Mouse (Mus musculus) hindbrain, embryonic 16.5 days (tissue): Measurements from ENCODE around the gene Smyd4. TPM values are rescaled to one million over a fixed set of nuclear protein-coding genes. Genes with fewer than 3 reads are reported as not detected.

Experiments used
- ATAC-seq: fragments of 200-750 bp; cut with Nextera tagmentation; 2 replicates; pipeline ENCODE4 v1.8.0; 2017; ENCODE audit warnings: moderate TSS enrichment, moderate library complexity
- H3K27ac ChIP-seq: fragments of 300-500 bp; sonication (generic); 2 replicates; pipeline ENCODE4 v1.5.1; 2014; ENCODE audit warnings: low read depth, mild to moderate bottlenecking, control low read depth, low read length, moderate library complexity
- H3K27me3 ChIP-seq: fragments of 300-500 bp; sonication (generic); replicated peaks from 2 replicates; pipeline ENCODE4 v1.6.1; 2014; ENCODE audit warnings: low read length; ENCODE audit not compliant: control insufficient read depth, insufficient read depth
- H3K36me3 ChIP-seq: fragments of 300-500 bp; sonication (generic); 2 replicates; pipeline ENCODE4 v1.6.1; 2014; ENCODE audit warnings: mild to moderate bottlenecking, low read length, moderate library complexity, mixed read lengths; ENCODE audit not compliant: control insufficient read depth, insufficient read depth
- H3K4me1 ChIP-seq: fragments of 300-500 bp; sonication (generic); 2 replicates; pipeline ENCODE4 v1.6.1; 2014; ENCODE audit warnings: low read depth, low read length; ENCODE audit not compliant: control insufficient read depth, insufficient read depth
- H3K4me2 ChIP-seq: fragments of 300-500 bp; sonication (generic); 2 replicates; pipeline ENCODE4 v1.6.1; 2014; ENCODE audit warnings: mild to moderate bottlenecking, low read length, control low read depth, moderate library complexity
- H3K4me3 ChIP-seq: fragments of 300-500 bp; sonication (generic); 2 replicates; pipeline ENCODE4 v1.5.1; 2014; ENCODE audit warnings: mild to moderate bottlenecking, low read length, control low read depth, moderate library complexity
- H3K9ac ChIP-seq: fragments of 300-500 bp; sonication (generic); 2 replicates; pipeline ENCODE4 v1.6.1; 2014; ENCODE audit warnings: low read depth, mild to moderate bottlenecking, control low read depth, low read length, moderate library complexity
- H3K9me3 ChIP-seq: fragments of 300-500 bp; sonication (generic); 2 replicates; pipeline ENCODE4 v1.6.1; 2014; ENCODE audit warnings: mild to moderate bottlenecking, low read length, moderate library complexity; ENCODE audit not compliant: control insufficient read depth
- WGBS: fragments of 180-500 bp; shearing (Covaris S2); extraction: QIAGEN DNeasy Blood & Tissue Kit; methylation state at CpG from one replicate; pipeline ENCODE4 v1.1.7; 2014; 5-methylcytosine and 5-hydroxymethylcytosine counted together
- polyA plus RNA-seq: library from polyadenylated mRNA; unstranded; fragments of >200 nt; fragmentation: Nextera tagmentation; extraction: Ambion mirVana; gene quantifications from 2 replicates; pipeline ENCODE4 v1.2.1, GENCODE M21; 2015

Gene Smyd4
- 17.5 and 18.8 TPM in 2 replicates for polyA plus RNA-seq

DNA sequence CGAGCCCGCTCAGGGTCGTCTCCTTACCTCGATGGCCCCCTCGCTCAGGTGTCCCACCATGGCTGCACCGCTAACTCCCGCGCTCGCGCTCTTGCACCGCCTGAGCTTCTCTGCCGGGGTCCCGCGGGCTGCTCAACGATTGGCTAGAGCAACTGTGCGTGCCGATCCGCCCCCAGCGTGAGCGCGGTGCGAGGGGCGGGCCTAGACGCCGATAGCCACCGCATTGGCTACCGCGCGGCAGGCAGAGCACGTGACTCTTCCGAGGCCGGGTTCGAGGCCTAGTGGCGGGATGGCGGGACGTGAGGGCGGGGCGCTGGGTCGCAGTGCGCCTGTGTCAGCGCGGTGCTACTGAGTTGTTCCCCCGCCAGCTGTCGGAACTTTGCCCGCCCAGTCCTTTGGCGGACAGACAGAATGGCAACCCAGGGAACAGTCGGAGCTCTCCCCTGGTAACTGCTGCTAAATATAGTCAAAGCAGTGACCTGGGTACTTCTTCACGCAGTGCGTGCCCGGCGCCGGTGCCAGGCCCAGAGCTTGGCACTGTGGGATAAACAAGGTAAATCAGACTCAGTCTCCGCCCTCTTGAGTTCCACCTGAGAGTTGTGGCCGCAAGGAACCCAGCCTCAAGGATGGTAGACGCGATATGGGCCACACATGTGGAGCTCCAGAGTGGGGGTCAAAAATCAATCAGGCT lies at the start of gene Smyd4, which contains the start of gene Rpa1:
TSS of gene Smyd4 (plus strand) at position 235 of the 691 bp plus-strand sequence.
TSS of gene Rpa1 (minus strand) at position 126 of the 691 bp plus-strand sequence.
- H3K9me3 ChIP-seq, result no peaks in the 10 kb centered on the region
- peak within 1 kb of the TSS; percentile 84 for H3K9ac ChIP-seq
- H3K4me2 ChIP-seq, result peak within 1 kb of the TSS; percentile 62
- peaks cover 18% of the 10 kb centered on the region for H3K4me1 ChIP-seq
- H3K36me3 ChIP-seq, result no peaks in the 10 kb centered on the region
- H3K4me3 ChIP-seq, result peak within 1 kb of the TSS; percentile 86
- peak within 1 kb of the TSS; percentile 67 for H3K27ac ChIP-seq
- H3K27me3 ChIP-seq, result no peaks in the 10 kb centered on the region
- WGBS, result under 1% methylated on average over 56 of the region's 56 CpGs
- ATAC-seq, result peak; percentile 100

DNA sequence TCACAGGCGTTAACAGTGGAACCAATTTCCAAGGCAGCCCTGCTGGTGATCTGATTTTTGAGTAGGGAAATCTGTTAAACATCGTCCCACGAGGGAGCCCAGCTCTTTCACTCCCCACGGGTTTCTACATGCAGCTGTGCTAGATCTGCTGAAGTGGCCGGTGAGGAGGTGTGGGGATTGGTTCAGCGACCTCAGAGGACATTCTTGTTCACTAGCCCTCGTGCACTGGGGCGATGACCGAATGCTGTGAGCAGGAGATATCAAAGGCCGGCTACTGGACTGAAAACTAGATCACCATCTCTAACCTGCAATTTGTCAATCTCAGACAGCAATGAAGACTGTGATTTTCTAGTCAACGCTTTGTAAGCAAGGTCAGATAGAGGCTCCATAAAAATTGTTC lies 49.7 kb upstream of the Smyd4 start:
- ATAC-seq, result no peak
- Histone ChIP-seq H3K27me3 (no peaks in the 10 kb centered on the region), H3K4me2 (no peak overlapping the region), H3K27ac (no peak overlapping the region), H3K9ac (no peak overlapping the region), H3K9me3 (no peaks in the 10 kb centered on the region), H3K36me3 (0 out of 2 replicates have a peak, but pooled peaks cover 5% of the 10 kb centered on the region), H3K4me1 (peaks cover 14% of the 10 kb centered on the region), H3K4me3 (no peak overlapping the region)
- WGBS, result 49% methylated on average over 11 of the region's 11 CpGs

- no peak overlapping the region for H3K4me2 ChIP-seq
- peak overlapping the region; percentile 60 for H3K27ac ChIP-seq
- H3K9ac ChIP-seq, result no peak overlapping the region
- H3K9me3 ChIP-seq, result no peaks in the 10 kb centered on the region
- peak; percentile 52; the same call in 1 of the 2 replicates for ATAC-seq
- H3K4me3 ChIP-seq, result no peak overlapping the region
- peaks cover 5% of the 10 kb centered on the region for H3K4me1 ChIP-seq
- H3K27me3 ChIP-seq, result no peaks in the 10 kb centered on the region
- 0 out of 2 replicates have a peak, but pooled peaks cover 5% of the 10 kb centered on the region for H3K36me3 ChIP-seq
- 49% methylated on average over 10 of the region's 10 CpGs for WGBS
These were observed 48.4 kb upstream of the Smyd4 start for GRCm38 (mm10) chr11:75299786-75300185.

DNA sequence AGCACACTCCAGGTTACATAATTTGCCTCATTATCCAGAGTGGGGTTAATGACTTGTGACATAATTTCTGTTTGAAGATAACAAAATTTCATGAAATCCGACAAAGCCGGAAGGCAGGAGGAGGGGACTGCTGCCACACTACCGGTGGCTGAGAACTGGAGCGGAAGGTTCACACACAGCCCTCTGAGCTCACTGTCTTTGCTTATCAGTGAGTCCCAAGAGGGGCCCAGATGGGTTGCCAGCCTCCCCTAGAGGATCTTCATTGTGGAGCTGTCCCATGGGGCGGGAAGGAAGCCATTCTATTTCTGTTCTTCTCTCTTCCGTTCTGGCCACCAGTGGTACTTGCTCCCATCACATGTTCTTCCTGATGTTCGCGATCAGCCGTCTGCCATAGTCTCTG lies 47.3 kb upstream of the Smyd4 start:
- Histone ChIP-seq H3K9ac (no peak overlapping the region), H3K36me3 (0 out of 2 replicates have a peak, but pooled peaks cover 5% of the 10 kb centered on the region), H3K9me3 (no peaks in the 10 kb centered on the region), H3K4me2 (no peak overlapping the region), H3K4me3 (no peak overlapping the region), H3K27me3 (no peaks in the 10 kb centered on the region), H3K27ac (no peak overlapping the region), H3K4me1 (peaks cover 5% of the 10 kb centered on the region)
- no peak for ATAC-seq
- 69% methylated on average over 9 of the region's 9 CpGs for WGBS

DNA sequence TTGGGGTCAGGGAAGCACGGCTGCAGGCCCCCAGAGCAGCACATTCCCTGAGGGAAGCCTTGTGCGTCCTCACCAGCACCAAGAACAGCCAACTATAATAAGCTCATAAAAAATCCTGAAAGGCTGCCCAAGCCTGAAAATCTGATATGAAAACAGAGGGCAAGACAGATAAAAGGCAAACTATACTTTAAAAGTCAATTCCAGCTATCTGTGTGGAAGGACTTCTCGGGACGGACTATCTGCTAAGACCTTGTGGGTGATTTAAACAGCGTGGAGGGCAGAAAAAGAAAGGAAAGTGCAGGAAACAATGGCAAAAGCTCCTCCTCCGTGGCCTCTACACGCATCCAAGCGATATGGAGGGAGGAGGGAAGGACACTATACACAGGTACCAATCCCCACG lies 43.4 kb upstream of the Smyd4 start:
- no peaks in the 10 kb centered on the region for H3K9me3 ChIP-seq
- no peak overlapping the region for H3K27ac ChIP-seq
- H3K4me3 ChIP-seq, result no peak overlapping the region
- no peak for ATAC-seq
- no peak overlapping the region for H3K4me2 ChIP-seq
- no peak overlapping the region for H3K9ac ChIP-seq
- H3K27me3 ChIP-seq, result no peaks in the 10 kb centered on the region
- 84% methylated on average over 9 of the region's 9 CpGs for WGBS
- peaks cover 3% of the 10 kb centered on the region for H3K4me1 ChIP-seq
- peaks cover 12% of the 10 kb centered on the region for H3K36me3 ChIP-seq

GRCm38 (mm10) chr11:75308650-75309049 lies 39.6 kb upstream of the Smyd4 start:
- H3K4me3 ChIP-seq, result no peak overlapping the region
- H3K9ac ChIP-seq, result no peak overlapping the region
- no peak overlapping the region for H3K27ac ChIP-seq
- ATAC-seq, result no peak
- no peaks in the 10 kb centered on the region for H3K4me1 ChIP-seq
- 75% methylated on average over 4 of the region's 4 CpGs for WGBS
- no peaks in the 10 kb centered on the region for H3K9me3 ChIP-seq
- peaks cover 14% of the 10 kb centered on the region for H3K36me3 ChIP-seq
- no peaks in the 10 kb centered on the region for H3K27me3 ChIP-seq
- H3K4me2 ChIP-seq, result no peak overlapping the region

- no peak overlapping the region for H3K27ac ChIP-seq
- H3K4me1 ChIP-seq, result no peaks in the 10 kb centered on the region
- no peak for ATAC-seq
- H3K9ac ChIP-seq, result no peak overlapping the region
- 88% methylated on average over 8 of the region's 8 CpGs for whole genome bisulfite sequencing
- H3K4me2 ChIP-seq, result no peak overlapping the region
- H3K9me3 ChIP-seq, result no peaks in the 10 kb centered on the region
- no peaks in the 10 kb centered on the region for H3K27me3 ChIP-seq
- peaks cover 19% of the 10 kb centered on the region for H3K36me3 ChIP-seq
- H3K4me3 ChIP-seq, result no peak overlapping the region
These were observed 37.4 kb upstream of the Smyd4 start for GRCm38 (mm10) chr11:75310813-75311212.

- Histone ChIP-seq H3K4me1 (no peaks in the 10 kb centered on the region), H3K36me3 (peaks cover 16% of the 10 kb centered on the region), H3K27me3 (no peaks in the 10 kb centered on the region), H3K9ac (no peak overlapping the region), H3K9me3 (no peaks in the 10 kb centered on the region), H3K4me3 (no peak overlapping the region), H3K4me2 (no peak overlapping the region), H3K27ac (no peak overlapping the region)
- ATAC-seq, result no peak
- 85% methylated on average over 6 of the region's 6 CpGs for WGBS
These were observed 36.5 kb upstream of the Smyd4 start for GRCm38 (mm10) chr11:75311751-75312150.

DNA sequence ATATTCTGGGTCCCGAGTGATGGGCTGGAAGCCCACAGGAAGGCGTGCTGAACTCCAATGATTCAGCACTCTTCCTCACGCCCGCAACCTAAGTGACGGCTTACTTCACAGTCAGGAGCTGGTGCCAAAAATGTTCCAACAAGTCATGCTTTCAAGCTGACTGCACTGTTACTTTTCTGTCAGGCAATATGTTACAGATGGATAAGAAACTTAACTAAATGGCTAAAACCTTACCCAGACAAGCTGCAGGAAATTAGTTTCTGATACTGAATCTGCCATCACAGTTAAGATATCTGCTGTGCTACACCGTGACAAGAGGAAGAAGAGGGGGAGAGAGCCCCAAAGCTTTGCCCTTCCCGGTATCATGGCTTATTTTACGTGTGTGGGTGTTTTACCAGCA lies 34.4 kb upstream of the Smyd4 start:
- WGBS, result 90% methylated on average over 8 of the region's 8 CpGs
- no peak overlapping the region for H3K27ac ChIP-seq
- H3K9me3 ChIP-seq, result no peaks in the 10 kb centered on the region
- H3K4me2 ChIP-seq, result no peak overlapping the region
- H3K27me3 ChIP-seq, result no peaks in the 10 kb centered on the region
- H3K9ac ChIP-seq, result no peak overlapping the region
- peaks cover 3% of the 10 kb centered on the region; the same call in 1 of the 2 replicates for H3K4me1 ChIP-seq
- ATAC-seq, result no peak
- H3K36me3 ChIP-seq, result peaks cover 14% of the 10 kb centered on the region
- no peak overlapping the region for H3K4me3 ChIP-seq
